Mouse (Mus musculus): ENCODE measurements around the gene Nat10.

Gene Nat10

DNA sequence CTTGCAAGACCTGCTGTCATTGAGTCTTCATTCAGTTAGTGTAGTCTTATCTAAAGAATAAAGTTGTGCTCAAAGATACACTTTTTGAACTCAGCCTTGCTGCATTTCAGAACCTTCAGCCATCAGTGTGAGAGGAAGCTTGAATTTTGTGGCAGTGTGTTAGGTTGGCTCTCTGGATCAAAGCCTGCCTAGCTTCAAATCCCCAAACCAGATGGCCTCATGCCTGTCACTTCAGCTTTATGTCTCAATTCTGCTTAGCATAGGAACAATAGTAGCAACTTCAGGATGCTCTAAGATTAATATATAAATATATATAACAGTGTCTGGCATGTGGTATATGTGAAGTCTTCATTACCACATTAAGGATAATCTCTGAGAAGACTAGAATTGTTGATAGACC, 73.2 kb downstream of the Nat10 start:
- no peak for DNase-seq

DNA sequence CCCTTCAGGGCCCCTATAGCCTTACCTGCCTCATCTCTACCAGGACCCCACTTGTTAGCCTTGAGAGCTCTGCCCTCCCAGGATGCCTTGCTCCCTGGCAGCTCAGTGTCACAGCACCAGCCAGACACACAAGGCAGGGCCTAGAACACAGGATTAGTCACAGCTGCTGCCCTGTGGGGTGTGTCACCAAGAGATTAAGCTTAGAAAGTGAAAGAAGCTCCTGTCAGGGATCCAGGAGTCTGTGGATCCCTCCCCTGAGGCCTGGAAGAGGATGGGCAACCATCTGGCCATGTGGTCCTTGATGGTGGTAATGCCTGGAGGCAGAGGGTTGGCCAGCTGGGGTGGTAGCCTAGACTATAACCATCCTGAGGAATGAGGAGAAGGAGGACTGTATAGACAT, 73.9 kb downstream of the Nat10 start:
- no peak for DNase-seq

DNA sequence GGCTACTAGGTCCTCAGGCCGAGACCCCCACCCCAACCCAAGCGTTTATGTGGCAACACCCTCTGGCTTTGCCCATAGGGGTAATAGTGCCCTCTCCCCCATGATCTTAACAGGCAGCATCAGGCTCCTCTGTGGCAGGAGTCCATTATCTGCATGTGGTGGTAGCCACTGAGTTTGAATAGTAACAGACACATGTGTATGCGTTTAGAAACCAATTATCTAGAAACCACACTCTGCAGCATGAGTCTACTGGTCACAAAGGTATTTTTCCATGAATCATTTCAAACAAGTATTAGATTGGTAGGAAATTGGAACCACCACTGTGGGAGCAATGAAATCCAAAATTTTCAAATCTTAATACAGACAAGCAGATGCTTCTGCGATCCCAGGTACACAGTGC, 75.5 kb downstream of the Nat10 start:
- DNase-seq, result no peak

DNA sequence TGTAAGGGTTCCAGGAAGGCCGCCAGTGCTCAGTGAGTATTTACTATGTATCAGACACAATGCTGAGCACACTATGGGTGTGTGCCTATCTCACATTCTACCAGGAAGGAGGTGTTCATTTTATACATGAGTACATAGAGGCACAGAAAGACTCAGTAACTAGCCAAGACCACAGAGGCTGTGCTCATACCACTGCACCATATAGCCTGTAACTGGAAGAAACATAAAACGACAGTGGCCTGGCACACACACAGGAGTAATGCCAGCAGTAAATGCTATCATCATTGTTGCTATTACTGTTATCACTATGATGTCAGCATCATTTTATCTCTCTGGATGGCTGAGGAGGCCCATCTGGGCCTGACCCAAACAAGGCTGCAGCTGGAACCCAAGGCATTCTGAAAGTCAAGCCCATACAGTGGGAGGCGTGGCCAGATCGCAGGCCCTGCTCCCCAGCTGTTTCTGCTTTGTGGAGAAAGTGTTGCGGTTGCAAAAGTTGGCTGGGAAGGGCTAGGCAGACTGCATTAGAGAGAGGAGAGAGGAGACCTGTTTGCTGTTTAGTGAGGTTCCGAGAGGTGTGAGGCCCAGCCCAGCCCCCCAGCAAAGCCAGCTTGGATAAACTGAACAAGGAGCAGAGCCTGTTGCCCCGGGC, 76.0 kb downstream of the Nat10 start:
- DNase-seq, result no peak

DNA sequence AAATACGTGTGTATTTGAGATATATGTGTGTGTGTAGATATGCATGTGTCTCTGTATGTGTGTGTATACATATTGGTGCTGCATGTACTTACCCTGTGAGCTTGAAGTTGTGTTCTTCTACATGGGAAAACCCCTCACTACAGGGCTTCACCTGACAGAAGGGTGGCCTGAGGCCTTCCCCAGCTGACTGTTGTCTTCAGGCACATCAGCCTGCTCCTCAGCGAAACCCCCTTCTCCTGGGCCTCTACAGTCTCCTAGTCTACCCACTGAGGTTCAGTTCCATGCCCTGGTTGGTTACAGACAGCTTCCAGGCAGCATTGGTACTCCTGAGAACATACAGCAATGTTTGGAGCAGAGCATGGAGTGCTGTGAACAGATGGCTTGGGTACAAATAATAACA, 76.6 kb downstream of the Nat10 start:
- DNase-seq, result no peak

DNA sequence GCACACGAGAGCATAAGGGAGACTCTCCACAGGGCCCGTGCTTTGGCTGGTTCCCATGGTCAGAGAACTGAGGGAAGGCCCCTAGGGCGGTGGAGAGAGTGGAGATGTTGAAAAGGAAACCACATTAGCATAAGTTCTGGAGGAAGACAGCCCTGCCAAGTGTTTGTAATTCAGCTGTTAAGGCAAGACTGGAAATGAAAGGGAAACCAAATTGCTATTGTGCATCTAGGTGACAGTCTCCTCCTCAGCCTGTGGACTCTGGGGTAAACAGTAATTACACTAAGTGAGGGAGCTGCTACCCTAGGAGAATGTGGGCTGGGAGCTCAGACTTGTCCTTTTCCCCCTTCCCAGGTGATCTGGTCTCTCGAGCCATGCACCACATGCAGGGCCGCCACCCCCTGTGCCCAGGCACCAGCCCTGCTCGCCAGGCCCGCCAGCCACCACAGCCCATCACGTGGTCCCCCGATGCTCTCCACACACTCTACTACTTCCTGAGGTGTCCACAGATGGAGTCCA, 78.1 kb downstream of the Nat10 start:
- no peak for DNase-seq

DNA sequence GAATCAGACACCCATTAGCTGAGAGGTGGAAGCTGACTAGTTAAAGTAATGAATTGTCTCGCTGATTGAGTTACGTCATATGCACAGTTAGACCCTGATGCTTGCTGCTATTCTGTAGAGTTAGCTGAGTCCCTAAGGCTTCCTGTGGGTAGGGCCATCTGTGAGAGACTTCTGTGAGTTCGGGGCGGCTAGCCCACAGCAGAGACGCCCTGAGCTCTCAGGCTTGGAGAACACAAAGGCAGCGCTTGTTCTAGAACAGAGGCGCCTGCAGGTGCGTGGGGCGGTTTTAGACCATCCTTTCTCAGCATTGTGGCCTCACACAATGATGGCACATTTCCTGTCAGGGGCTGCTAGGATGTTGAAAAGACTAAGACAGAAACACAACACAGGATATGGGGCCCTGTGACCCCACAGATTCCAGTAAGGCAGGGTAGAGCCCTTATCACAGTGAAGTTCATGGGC, 78.8 kb downstream of the Nat10 start:
- DNase-seq, result no peak

DNA sequence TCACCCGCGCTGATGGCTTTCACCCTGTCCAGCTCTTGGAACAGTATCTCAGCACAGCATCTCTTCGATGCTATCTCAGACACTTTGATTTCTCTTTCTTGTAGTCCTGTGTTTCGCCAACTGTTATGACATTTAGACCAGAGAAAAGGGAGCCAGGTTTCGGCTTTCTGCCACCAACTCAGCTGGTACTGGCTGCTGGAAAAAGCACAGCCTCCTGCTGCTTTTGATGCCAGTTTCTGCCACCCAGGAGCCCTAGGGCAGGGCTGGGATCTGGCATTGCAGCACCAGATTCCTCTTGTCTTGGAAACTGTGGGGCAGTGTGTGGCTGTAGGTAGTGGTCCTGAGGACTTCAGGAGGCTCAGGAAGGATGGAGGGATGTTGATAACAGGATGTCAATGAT, 79.9 kb downstream of the Nat10 start:
- DNase-seq, result no peak

DNA sequence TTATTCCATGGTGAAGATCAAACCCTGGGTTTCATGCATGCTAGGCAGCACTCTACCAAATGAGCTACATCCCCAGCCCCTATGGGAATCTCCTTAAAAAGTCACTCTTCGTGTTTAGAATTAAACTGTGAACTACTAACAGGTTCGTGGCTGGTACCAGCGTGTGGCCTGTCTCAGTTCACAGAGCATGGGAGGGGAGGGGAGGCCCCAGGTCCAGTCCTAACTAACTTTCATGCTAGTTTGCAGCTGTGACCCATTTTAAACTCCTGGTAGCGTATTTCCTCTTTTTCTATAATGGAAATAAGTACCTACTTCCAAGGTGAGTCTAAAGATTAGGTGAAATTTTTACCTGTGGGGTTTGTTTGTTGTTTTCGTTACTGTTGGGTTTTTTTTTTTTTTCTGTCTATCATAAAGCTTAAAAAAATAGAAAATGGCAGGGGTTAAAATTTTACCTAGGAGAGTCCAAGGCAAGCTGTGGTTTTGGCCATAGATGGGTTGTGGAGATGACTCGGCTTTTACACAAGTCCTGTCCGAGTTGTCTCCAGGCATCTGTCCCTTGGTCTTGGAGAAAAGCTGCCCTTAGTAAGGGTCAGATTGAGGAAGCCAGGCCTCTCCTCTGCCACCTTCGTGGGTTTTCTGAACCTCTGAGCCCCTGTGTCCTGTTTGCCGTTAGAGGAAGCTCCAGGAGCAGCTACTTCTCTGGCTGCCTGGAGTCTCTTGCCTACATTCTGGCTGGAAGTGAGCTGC, 80.5 kb downstream of the Nat10 start:
- no peak for DNase-seq

DNA sequence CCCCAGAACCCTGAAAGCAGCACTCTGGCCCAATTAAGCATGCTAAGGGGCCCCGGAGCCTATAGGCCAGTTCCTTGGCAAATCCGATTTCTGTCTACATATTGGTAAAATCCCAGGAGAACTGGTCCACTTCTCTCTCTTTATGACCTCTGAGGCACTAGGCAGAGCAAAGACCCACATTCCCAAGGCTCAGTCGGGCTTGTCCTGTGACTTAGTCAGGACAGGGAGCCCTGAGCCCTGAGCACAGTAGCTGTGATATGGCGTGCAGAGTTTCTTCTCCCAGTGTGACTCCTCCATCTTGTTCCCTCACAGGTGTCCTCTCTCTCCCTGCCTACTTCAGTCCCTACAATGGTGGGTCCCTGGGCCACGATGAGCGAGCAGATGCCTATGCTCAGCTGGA, 82.6 kb downstream of the Nat10 start:
- peak in 1 of 2 experiments; percentile 15 for DNase-seq

DNA sequence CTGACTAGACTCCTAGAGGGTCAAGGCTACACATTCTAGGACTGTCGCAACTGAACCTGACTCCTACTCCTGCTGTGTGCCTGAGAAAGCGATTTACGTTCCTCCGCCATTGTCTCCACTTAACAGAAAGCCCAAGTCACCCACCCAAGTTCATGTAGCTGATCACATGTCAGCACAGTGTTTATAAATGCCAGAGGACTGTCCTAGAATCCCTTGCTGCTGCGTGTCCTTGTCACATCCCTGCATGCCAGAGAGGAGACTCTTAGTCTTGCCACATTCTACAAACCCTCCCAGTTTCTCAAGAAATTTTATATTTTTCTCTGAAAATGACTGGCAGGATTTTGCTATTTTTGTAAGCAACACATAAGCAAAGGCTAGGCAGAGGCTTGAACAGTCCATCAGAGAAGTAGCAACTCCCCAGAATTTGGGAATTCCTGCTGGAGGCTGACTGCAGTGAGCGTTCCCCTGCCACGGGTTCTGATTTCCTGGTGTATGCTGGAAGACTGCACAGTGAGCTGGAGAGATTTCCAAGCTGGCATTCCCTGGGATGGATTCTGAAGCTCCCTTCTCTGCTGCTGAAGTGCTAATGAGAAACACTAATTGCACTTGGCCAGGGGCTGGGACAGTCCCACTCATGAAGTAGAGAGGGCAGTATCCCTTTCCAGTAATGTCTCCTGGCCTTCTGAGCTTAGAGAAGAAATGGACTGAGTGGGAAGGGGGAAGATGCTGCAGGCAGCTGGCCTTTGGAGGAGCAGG, 83.3 kb downstream of the Nat10 start:
- no peak for DNase-seq

DNA sequence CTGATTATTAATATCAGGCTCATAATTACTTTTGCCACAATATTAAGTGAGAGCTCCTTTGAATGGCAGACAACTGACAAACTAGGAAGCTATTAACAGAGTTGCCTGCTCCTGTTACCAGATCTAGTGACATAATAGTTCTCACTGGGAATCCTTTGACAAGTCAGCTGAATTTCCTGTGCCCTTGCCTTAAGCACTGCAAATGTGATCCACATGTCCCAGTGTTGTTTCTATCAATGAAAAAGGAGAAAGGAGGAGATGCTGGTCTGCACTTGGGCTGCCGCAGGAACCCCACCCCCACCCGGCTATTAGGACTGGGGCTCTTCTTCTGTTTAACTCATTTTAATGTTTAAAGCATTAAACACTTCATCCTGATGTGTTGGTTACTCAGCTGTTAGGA, 84.3 kb downstream of the Nat10 start:
- DNase-seq, result no peak

DNA sequence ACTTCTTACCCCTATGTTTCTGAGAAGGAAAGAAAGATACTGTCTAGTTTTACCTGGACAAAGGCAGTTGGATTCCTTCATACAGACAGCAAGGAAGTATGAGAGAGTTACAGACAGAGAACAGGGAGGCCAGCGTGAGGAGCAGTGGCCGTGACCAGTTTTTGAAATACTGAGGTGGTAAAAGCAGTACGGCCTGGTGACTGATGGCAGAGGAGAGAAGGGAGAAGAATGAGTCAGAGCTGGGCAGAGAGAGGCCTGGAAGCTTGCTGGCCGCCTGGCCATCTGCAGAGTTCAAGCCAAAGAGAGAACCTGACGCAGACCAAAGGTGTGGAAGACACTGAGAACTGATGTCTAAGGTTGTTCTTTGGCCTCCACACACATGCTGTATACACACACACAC, 85.7 kb downstream of the Nat10 start:
- DNase-seq, result no peak

DNA sequence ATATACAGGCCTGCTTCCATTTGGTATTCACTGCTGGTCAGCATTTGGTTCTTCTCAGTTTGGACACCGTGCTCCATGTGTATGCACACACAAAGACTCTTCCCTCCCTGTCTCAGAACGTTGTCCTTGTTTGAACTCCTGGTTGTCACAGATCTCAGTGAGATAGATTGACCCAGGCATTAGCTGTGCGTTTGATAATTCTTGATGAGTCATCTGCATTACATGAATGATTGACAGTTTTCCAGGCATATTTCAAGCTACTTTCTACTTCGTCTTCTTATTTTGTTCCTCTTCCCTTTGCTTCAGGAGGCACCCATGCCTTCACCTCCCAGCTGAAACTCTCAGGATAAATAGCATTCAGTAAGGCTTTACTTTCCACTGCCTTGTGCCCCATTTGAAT, 87.5 kb downstream of the Nat10 start:
- DNase-seq, result no peak

DNA sequence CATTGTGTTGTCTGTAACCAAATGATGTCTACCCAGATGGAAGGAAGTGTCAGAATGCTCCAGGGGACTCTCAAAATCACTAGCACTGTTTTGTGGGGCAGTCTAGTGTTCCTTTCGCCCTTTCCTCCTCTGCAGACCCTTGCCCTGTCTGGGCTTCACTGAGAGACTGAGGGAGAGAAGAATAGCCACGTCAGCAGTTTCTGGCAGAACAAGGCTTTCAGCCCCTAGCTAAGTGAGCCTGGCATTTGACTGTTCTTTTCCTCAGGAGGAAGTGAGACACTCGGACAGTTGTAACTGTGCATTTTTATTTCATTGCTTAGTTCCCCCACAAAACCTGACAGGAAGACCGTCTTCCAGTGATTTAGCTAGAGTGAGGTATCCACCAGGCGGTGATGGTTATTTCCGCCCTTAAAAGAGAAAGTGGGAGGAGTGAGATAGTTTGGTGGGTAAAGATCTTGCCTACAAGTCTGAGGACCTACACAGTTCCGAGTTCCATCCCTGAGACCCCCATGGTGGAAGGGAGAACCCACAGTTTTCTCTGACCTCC, 88.4 kb downstream of the Nat10 start:
- DNase-seq, result no peak
